Mouse (Mus musculus) brain, embryonic 18.5 days (tissue): ENCODE measurements around the gene Asb5.
A peak's percentile ranks its signal among the peaks of the same experiment; 100 is the strongest.
"Not testable (repeated sequence)": the region's sequence is repeated elsewhere in the genome, so short reads cannot be mapped to it uniquely, and the experiment has no call there.

Source experiments
- DNase-seq: peaks from one replicate; pipeline ENCODE4 v3.0.0-alpha.2; 2012; ENCODE audit warnings: low read depth, low spot score

Asb5 gene

DNA sequence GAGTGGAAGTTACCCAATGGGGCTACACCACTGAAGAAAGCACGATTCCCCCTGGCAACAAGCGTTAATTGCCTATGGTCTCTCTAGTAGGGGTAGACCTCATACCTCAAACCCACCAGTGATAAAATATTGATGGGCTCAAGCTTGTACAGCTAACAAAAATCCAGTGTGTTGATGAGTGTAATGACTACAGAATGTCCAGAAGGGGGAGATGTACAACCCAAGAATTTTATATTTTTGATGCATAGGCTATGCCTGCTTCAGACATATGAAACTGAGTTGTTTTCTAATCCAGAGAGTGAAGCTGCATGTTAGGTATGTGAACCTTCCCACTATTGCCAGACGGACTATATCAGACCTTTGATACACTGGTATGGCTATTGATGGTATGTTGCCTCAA, 7.9 kb downstream of the Asb5 start:
- DNase-seq, result no peak

DNA sequence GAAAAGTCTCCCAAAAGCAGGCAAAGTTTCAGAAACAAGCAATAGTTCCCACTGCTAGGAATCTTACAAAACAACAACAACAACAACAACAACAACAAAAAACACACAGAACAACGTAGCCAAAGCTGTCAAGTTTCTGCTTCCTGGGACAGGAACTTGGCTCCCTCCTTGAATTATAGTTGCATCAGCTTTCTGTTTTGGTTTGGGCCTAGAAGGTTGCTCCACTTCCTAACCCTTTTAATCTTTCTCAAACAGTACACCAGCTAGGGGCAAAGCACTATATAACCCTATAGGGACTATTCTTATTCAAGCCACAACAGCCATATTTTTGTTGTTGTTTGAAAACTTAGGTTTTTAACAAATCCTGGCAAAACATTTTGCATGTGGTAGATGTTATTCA, 12.0 kb downstream of the Asb5 start:
- no peak for DNase-seq

DNA sequence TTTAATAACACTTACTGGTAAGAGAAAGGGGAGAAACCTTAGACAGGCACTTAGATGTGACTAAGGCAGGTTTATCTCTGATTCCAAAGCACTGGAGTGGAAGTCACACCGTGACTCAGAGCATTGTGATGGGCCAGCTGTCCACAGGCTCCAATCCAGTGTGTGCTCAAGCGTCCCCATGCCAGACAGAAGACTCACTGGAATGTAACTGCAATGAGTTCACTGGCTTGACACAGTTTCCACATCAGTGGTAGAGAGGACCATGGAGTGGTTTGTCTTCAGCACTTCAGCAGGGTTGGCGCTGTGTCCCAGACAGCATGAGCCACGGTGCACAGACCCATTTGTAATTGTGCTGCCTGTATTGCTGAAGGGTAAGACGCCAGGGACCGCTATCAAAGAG, 19.0 kb downstream of the Asb5 start:
- DNase-seq, result no peak

DNA sequence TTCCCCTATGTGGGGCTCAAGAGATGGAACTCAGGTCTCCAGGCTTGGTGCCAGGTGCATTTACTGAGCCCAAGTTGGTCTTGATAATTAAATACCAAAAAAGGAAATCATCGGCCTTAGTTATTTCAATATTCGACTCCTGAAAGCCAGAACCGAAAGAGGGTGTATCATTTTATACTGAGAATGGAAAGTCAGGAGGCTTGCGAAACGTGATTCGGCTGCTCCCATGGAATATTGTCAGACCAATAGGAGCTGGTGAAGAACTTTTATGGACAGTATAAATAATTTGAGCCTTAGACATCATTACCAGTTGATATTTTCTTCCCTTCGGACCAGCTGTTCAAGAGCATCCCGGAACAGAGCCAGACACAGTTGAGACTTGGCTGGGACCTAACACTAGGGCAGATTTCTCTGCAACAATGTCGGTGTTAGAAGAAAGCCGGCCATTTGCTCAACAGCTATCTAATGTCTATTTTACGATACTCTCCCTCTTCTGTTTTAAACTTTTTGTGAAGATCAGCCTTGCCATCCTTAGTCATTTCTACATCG, 20.7 kb downstream of the Asb5 start:
- DNase-seq, result no peak

DNA sequence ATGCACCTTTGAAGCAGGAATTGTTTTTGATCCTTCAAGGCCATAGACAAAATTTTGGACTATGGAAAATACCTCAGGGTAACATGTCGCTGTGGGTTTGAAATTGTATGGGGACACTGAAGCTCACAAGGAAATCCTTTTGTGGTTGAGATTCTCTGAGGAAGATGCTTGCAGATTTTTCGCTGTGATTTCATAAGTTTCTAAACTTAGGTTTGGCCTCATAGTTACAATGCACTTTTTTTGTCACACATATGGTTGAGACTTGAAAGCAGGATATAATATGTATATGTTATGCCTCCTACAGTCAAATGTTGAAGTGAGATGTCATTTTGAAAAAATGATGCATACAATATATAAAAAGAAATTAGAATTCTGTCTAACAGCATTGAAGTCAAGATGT, 25.5 kb downstream of the Asb5 start:
- DNase-seq, result no peak

DNA sequence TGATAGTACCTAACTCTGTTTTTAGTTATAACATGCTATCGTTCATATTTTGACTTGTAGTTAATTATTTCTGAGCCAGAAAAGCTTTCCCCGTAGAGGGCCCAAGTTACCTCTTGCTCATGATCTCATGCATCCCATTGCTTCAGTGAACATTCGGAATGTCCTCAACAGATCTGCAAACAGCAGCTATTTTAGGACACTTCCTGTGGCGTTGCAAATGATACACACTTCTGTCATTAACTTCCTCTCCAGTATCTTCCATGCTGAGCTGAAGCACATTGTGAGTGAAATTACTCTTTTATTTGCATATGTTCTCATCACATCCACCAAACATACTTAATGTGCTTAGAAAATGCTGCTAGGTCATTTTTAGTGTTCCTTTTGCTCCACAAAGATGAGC, 32.8 kb downstream of the Asb5 start:
- no peak for DNase-seq

DNA sequence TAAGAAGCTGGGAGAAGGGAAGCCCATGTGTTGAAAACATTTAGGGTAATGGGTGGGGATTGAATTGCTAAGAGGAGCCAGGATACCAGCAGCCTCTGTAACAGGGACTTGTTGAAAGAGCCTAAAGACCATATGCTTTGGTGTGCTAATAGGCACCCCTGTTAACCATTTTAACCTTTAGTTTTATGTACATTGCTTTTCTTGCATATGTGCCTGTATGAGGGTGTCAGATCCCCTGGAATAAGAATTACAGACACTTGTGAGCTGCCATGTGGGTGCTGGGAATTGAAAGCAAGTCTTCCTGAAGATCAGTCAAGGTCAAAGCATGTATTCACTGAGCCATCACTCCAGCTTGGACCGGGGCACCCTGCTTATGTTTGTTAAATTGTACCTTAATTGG, 35.8 kb downstream of the Asb5 start:
- no peak for DNase-seq

DNA sequence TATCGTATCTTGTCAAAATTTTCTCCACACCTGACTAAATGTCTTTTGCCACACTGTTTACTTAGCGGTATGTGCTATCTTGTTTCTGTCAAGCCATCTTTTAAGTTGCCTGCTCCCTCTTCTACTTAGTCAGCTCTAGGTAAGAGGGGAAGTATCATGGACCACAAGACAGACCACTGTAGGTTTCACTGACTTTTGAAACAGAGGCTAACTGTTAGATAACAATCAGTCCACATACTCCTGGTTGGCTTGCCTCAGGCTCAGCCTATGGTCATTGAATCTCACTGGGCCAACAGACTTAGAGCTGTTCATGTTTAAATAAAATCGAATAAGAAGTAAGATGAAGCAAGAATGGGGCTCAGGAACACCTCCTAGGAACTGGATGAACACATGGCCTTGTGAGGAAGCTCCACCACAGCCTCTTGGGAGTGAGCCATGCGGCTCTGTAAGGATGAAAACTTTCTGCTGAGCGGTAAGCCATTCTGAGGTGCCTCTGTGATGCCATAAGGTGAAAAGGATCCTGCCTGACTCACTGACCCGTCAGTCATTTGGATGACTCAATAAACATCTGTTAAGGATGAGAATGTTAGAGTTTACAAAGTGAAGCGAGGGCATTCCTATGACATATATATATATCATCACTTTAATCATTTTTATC, 36.4 kb downstream of the Asb5 start:
- DNase-seq, result no peak

DNA sequence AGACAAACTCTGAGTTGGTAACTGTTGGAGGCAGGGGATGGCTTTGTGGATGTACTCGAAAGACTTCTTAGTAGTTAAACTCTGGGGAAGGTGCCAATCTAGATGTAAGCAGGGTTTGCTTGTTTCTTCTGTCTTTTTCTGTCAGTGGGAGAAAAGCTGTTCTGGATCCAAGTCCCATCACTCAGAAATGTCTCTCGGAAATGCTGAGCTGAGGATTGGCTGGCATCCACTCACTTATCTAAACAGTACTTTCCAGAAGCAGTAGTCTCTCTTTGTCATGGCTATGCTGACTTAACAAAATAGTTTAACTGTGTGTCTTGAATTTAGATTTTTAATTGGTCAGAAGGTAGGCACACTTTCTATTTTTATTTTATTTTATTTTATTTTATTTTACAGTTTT, 37.8 kb downstream of the Asb5 start:
- DNase-seq, result peak; percentile 18

DNA sequence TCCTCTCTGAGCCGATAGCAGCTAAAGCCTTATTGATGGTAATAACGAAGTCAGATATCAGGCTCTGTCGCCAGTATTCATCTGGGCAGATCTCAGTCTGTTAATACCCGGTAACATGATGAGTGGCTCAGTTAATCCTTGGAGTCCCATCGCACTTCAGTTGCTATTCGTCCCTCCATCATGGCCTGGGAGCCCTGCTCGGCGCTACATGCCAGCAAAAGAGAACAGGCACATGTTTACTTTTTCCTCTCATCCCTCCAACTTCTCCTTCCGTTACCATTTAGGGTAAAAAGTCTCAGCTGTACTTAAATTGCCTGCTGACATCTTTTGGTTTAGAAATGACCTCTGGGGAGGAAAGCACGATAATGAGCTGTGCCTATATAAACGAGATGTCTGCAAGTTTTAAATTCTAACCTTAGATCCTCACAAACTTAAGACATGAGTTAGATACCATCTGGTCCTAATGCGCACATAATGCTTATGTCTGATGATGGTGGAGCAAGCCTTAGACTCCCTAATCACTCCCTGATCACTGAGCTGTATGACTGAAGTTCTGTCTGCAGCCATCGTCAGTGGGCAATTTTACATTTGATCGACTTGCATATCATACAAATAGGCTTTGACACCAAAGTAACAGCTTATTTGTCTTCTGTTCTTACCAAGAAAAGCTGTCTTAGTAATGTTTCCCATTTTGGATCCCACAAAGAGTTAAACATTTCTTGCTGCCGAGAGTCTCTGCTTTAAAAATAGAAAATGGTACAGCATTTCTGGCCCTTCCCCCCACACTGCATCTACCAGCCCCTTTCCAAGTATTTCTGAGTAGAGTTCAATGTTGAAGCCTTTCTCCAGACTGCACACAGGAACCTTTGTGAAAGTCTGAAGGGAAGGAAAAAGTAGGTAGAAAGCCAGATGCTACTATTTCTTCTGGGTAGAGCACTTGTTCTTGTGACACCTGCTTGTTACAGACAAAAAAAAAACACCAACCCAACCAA, 41.5 kb downstream of the Asb5 start:
- no peak for DNase-seq

DNA sequence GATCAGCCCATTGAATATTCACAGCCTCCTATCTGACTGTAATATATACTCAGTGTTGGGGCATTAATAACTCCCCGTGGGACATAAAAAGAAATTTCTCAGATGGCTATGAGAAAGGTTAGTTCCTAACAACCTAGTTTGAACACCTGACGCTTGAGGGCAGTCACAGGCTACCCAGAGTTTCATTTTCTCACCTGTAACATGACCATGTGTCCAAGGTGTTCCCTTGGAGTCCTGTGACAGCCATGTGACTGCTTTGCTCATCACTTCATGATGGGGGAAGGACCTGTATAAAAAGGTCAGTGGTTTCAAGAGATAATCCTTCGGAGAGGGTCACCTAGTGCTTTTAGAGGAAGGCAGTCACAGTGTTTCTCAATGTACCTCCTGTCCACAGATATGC, 52.1 kb downstream of the Asb5 start:
- DNase-seq, result no peak

DNA sequence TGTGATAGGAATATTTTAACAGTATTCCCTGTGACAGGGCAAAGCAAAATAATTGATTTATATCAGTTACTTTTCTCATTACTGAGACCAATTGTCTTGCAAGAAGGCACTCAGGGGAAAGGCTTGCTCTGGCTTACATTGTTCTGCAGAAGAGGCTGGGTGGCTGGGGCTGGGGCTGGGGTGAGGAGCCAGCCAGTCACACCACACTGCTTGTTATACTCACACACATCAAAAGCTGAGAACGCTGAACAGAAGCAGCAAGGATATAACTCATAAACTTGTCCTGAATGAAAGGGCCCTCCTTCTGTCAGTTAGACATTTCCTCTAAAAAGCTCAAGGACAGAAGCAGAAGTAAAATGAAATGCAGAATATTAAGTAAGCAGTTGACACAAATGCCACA, 53.5 kb downstream of the Asb5 start:
- no peak for DNase-seq

DNA sequence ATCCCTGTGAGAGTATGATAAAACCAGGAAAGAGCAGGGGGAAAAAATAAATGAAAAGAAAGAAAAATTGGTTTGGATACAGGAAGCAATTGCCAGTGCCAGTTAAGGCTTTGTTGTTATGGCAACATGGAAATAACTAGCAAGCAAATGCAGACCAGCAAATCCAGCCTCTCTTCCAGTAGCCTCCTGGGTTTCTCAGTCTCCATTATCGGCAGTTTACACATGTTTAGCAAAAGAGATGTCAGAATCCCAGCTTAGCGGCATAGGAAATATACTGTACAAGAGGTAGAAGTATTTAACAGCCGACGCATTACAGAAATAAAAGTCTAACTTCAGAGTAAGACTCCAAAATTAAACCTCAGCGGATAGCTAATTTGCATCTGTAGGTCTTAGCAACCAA, 65.3 kb downstream of the Asb5 start:
- DNase-seq, result no peak

DNA sequence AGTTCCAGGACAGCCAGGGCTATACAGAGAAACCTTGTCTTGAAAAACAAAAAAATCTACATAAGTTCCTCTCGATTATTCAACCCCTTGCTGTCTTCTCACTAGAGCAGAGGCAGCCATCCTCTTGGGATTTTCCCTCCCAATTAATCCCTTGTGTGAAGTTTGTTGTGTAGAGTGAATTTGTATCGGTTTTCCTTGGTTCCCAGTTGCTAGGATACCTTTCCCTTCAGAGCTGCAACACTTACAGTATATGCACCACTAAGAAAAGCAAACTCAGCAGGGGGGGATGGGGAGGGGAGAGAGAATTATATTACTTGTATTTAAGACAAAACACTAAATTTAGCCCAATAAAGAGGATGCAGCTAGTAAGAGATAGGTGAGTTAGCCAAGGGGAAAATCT, 66.7 kb downstream of the Asb5 start:
- no peak for DNase-seq

DNA sequence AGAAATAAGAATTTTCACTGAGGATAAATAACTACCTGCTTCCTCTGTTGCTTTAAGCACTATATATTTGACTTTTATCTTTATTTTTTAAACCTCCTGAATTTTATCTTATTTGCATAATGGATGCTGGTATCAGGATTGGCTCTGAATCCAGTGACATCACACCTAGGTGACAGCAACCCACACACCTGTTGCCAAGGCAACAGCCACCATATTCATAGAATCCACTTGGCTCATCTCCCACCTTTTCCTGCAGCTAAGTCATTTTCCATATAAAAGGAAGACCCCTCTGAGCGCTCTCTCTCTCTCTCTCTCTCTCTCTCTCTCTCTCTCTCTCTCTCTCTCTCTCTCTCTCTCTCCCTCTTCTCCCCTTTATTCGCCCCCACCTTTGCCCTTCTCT, 67.6 kb downstream of the Asb5 start:
- no peak for DNase-seq

DNA sequence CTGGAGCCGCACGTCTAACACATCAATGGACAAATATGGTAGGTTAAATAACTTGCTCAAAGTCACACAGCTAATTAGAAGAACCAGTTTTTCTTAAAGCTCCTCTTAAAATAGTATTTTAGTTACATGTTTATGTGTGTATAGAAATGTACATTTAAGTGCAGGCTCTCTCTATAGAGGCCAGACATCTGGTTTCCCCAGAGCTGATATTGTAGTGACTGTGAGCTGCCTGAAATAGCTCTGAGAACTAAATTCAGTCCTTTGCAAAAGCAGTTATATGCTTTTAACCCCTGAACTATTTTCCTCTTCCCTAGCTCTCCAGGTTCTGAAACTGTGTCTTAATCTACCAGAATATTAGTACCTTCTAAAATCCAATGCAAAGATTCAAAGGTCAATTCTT, 68.0 kb downstream of the Asb5 start:
- DNase-seq, result no peak

DNA sequence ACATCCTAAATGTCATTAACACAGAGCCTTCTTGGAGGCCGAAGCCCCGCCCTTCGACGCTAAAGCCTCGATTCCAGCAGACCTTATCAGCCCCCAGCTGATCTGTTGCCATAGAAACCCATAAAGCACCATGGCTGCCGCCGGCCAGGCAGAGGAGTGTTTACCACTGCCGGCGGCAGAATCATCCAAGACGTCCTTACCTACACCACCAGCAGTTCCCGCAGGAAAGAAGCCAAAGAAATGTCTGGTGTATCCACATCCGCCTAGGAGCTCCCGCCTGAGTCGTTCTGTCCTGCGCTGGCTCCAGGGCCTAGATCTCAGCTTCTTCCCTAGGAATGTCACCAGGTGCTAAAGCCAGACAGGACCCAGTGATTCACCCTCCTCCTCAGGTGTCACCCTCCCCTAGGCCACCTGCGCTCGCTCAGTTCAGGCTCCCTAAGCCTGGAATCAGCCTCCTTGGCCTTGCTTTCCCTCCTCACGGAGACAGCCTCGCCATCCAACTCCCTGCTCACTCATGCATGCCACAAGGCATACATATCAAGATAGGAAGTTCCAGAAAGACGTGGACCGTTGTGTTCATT, 71.4 kb downstream of the Asb5 start, which contains the start of gene Spata4:
Gene Spata4 (plus strand): TSS at position 111 of the 581 bp plus-strand sequence.
- no peak for DNase-seq

DNA sequence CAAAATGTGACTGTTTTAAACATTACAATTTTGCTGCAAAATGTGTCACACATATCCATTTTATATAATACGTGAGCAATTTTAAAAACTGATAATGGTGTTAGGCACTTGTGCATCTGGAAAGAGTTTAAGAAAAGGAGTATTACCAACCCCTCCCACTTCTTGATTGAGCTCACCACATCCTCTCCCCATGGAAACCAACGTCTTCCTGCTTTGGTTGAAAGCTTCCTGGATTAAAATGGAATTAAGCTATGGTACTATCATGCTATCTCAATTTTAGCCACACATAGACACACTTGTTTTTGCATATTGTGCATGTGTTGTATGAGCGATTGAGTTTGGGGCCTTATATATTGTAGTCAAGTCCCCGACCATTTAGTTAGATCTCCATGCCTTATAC, 74.1 kb downstream of the Asb5 start:
- DNase-seq, result no peak

DNA sequence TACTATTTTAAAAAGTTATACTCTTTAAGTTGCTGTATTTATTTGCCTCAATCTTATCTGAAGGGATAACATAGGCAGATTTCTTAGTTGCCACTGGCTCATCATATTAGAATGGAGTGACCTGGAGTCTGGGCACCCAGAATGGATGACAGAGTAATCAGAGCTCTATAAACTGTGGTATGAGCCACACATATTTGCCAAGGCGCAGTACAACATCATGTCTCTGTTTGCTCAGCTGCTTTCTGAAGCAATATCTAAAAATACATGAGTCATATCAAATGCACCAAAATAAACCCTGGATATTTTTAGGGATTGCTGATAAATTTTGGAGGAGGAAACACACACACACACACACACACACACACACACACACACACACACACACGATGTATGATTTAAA, 80.0 kb downstream of the Asb5 start:
- no peak for DNase-seq

DNA sequence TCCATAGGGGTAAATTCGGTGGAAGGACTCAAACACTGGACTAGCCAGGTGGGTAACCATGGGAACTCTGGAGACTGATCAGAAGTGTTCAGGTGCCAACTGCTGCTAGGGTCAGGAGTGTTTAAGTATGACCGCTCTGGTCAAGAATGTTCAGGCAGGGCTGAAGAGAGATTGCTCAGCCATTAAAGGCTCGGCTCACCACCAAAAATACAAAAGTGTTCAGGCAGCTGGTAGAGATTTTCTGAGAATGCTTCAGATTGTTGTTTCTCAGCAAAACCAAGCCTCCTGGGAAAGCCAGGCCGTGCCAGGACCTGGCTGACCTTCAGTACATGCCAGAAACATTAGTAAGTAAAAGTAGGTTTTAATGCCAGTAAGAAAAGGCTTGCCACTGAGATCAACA, 80.9 kb downstream of the Asb5 start:
- DNase-seq, result no peak

DNA sequence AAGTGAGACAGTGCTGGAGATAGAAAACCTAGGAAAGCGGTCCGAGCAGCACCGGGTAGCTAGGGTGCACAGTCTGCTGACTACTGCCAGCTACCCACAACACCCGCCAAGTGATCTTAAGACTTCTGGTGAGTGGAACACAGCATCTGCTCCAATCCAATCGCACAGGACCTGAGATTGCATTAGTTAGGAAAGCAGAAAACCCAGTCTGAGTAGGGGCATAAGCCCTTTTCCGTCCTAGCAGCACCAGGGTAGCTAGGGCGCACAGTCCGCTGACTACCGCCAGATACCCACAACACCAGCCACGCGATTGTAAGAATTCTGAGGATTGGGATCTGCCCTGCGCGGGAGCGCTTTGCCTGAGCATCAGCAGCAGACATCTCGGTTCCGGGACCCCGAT, 87.3 kb downstream of the Asb5 start:
- not testable (repeated sequence) for DNase-seq
